Mouse (Mus musculus) frontal cortex, adult (tissue): ENCODE results near the gene Dusp12.

Experiments
- ATAC-seq: cut with Nextera tagmentation; 2 replicates; pipeline ENCODE4 v1.9.2; 2017; ENCODE audit warnings: mild to moderate bottlenecking, moderate library complexity, mixed read lengths; ENCODE audit not compliant: low TSS enrichment

Gene Dusp12

GRCm38 (mm10) chr1:170884978-170885561 is at the start of gene Dusp12, which contains the start of gene Gm26620:
Dusp12 (minus strand) TSS chr1:170885540.
Gm26620 (plus strand) TSS chr1:170885065.
- ATAC-seq = peak; percentile 100

- ATAC-seq = no peak
These were observed 49.0 kb upstream of the Dusp12 start for GRCm38 (mm10) chr1:170934383-170934782.

- ATAC-seq = no peak
These were observed 48.6 kb upstream of the Dusp12 start for GRCm38 (mm10) chr1:170933940-170934339.

DNA sequence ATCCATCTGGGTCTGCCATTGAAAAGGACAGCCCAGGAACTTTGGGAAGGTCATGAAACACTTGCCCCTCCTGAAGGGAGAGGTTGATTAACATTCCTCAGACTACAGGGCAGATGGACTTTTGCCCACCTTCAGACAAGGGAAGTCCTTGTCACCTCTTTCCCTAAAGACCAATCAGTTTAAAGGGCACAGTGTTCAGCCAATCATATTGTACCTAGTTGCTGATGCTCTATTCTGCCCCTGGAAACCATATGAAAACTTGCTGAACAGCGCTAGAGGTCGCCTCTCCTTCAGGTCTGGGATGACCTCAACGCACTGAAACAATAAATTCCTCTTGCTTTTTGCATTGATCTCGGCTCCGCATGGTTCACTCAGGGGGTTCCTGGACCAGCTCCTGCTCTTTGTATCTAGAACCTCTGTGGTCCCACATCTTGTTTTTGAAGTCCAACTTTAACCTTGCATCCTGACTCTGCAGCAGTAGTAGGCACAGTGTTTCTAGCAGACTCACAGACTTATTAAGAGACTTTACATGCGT is 48.1 kb upstream of the Dusp12 start:
- no peak for ATAC-seq

GRCm38 (mm10) chr1:170932043-170932442 is 46.7 kb upstream of the Dusp12 start:
- no peak for ATAC-seq

DNA sequence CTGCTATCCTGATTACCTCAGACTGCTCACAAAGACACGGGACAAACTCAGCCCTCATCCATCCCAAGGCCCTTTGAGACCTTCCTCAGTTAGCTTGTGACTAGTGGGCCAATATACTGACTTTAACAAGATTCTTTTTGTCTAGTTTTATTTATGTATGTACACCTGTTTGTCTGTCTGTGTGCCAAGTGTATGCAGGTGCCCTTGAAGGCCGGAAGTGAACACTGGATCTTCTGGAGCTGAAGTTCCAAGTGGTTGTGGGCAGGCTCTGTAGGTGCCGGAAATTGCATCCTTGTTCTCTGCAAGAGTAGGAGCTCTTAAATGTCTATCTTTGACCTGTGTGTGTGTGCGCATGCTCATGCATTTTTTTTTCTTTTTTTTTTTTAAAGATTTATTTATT is 43.9 kb upstream of the Dusp12 start:
- ATAC-seq = no peak

DNA sequence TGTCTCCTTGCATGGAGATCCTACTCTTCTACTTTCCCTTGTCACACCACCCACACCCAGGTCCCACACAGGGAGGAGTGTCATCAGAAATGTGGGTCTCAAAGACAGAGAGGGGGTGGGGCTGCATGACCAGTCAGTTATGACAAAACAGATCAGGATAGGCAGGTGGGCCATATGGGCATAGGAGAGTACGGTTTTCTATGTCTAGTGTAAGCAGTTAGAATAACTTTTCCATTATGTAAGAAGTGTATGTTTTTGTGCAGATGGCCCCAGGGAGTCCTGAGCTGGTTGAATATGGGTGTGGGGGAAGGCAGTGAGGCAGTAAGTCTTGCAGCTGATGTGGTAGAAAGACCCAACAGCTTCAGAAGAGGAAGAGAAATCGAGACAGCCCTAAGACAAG is 43.1 kb upstream of the Dusp12 start:
- no peak for ATAC-seq

DNA sequence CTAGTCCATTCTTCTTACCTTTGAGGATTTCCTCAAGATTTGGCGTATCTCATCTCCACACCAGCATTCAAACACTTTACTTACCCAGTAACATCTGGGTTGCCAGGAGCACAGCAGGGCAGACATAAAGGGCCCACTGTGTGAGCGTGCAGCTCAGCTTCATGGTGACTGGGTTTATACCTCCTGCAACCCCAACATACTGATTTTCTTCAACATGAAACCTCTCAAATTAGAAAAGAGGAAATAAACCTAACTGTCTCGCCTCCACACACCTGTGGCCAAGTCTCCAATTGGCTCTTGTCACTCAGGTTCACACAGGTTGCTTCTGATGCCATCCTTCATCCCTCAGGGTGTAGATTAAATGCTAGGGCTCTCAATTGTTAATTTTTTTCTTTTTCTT is 42.0 kb upstream of the Dusp12 start, which contains the start of gene Fcrla:
TSS of gene Fcrla (minus strand) at position 206 of the 400 bp plus-strand sequence.
- ATAC-seq = no peak

- no peak for ATAC-seq
These were observed 41.6 kb upstream of the Dusp12 start for GRCm38 (mm10) chr1:170926941-170927340.

- no peak for ATAC-seq
These were observed 39.1 kb upstream of the Dusp12 start for GRCm38 (mm10) chr1:170924485-170924884.

GRCm38 (mm10) chr1:170919308-170919707 is 34.0 kb upstream of the Dusp12 start:
- ATAC-seq = no peak

- no peak for ATAC-seq
These were observed 30.3 kb upstream of the Dusp12 start for GRCm38 (mm10) chr1:170915657-170916056.

- ATAC-seq = no peak
These were observed 27.7 kb upstream of the Dusp12 start, which contains the start of gene Fcrlb for GRCm38 (mm10) chr1:170912891-170913615. Fcrlb (minus strand) TSS chr1:170912941.

DNA sequence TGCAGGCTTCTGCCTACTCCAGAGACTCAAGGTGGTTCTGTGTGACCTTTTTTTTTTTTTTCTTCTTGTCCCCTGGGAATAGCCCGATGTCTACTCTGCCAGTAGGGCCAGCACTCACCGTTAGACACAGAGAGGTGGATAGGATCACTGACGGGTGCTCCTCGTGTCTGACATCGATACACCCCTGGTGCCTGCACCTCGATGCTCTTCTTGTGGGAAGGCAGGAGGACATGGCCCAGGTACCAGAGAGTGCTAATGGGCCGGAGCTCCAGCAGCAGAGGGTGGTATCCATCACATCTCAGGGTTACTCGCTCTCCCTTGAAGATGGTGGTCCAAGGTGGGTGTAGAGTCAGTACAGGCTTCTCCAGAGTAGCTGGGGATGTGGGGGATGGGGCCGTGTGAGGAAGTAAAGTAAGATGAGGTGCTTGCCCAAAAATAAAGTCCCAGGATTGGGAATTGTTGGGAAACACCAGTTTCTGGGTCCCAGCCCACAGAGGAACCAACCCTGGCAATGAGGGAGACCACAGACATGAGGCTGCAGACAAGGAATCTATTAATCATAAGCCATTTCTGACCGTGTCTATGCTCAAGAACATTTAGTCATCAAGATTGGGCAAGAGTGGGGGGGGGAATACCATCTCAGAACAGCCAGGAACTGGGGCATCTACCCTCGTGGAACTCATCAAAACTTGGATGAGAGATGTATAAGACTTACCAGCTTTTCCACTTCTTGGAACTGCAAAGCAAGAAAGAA is 26.7 kb upstream of the Dusp12 start:
- no peak for ATAC-seq

DNA sequence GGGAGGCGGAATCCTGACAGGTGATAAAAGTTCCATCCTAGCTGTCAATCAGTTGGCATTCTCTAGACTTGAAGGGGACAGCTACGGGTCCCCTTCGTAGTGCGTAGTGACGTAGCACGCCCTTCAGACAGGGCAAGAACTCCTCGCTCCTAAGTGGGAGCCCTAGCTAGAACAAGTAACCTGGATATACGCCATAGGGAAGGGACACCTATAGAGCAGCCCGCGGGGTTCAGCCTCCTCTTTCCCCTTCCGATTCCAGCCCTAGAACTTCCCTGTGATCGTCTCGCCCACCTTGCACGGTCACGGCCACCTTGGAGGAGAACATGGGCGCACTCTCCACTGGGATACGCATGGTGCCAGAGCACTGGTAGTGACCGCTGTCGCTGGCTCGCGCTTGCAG is 23.0 kb upstream of the Dusp12 start:
- peak; percentile 76 for ATAC-seq

GRCm38 (mm10) chr1:170907456-170908191 is 22.3 kb upstream of the Dusp12 start:
- ATAC-seq = peak; percentile 86

DNA sequence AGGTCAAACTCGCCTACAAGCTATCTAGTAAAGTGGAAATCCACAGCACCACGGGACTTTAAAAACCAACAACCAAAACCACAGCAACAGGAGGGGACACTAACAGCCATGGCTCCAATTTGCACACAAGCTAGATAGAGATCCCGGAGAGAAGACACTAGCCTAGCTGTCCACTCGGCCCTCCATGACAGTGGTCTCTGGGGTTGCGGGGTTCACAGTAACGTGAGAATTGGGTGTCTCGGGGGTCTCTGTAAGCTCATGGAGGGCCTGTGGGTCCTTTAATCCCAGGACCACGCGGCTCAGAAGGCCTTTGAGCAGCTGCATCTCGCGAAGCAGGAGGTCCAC is 21.7 kb upstream of the Dusp12 start:
- no peak for ATAC-seq

DNA sequence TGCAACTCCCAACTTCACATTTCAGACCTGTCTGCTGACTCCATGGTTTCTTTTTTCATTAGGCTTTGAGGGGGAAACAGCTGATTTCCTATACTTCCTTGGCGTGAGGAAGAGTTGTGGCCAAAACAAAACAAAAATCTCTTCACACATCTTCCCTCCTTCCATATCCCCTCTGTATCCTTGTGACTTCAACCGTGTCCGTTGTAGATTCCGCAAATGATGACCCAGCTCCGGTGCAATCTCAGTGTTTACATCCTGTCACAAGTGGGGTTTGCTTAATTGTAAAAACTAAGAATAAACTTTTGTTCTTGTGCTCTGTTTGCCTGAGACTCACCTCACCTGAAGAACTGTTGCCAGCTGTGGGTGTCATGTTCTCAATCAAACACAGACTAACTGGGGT is 18.1 kb upstream of the Dusp12 start:
- no peak for ATAC-seq

DNA sequence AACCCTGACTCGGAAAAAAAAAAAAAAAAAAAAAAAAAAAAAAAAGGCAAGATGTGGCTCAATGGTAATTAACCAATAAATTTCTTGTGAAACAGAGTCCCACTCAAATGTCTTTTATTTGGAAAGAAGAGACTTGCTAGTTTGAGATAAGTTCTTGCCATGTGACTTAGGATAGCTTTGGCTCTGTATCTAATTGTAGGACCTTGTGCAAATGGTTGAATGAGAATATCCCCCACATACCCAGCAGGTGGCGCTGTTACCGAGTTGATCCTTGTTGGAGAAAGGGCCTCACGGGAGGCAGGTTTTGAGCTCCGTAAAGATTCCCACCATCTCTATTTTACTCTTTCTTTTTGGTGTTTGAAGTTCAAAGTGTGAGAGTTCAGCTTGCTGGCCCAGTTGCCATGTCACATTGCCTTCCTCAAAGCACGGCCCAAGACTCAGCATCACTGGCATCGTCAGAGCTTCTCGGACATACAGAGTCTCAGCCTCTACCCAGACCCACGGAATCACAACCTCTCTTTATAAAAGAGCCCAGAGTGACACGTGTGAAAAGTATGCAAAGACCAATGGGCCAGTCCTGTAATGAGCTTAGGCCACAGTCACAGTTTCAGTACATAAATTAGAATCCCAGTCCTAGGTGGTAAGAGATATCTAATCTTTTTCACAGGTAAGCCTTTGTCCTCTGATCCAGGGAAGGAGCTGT is 16.3 kb upstream of the Dusp12 start:
- ATAC-seq = peak; percentile 82

GRCm38 (mm10) chr1:170900799-170901467 is 15.6 kb upstream of the Dusp12 start:
- no peak for ATAC-seq
